Mouse (Mus musculus) liver, embryonic 16.5 days (tissue): ENCODE results near the gene Cdk16. TPM values are rescaled to one million over a fixed set of nuclear protein-coding genes. Genes with fewer than 3 reads are reported as not detected.

Experiments
- ATAC-seq: fragments of 200-750 bp; cut with Nextera tagmentation; 2 replicates; pipeline ENCODE4 v1.8.0; 2017; ENCODE audit warnings: low read depth, mild to moderate bottlenecking, moderate number of reproducible peaks, moderate library complexity
- H3K27ac ChIP-seq: fragments of 300-500 bp; sonication (generic); 2 replicates; pipeline ENCODE4 v1.5.1; 2014; ENCODE audit warnings: mild to moderate bottlenecking, low read length
- H3K27me3 ChIP-seq: fragments of 300-500 bp; sonication (generic); 2 replicates; pipeline ENCODE4 v1.6.1; 2014; ENCODE audit warnings: low read depth, low read length, mixed read lengths; ENCODE audit not compliant: control insufficient read depth, insufficient read depth
- H3K36me3 ChIP-seq: fragments of 300-500 bp; sonication (generic); 2 replicates; pipeline ENCODE4 v1.6.1; 2014; ENCODE audit warnings: mild to moderate bottlenecking; ENCODE audit not compliant: control insufficient read depth, insufficient read depth
- H3K4me1 ChIP-seq: fragments of 300-500 bp; sonication (generic); 2 replicates; pipeline ENCODE4 v1.6.1; 2014; ENCODE audit warnings: low read depth, low read length, mixed read lengths; ENCODE audit not compliant: control insufficient read depth
- H3K4me2 ChIP-seq: fragments of 300-500 bp; sonication (generic); 2 replicates; pipeline ENCODE4 v1.6.1; 2014; ENCODE audit warnings: low read depth, low read length, mixed read lengths
- H3K4me3 ChIP-seq: fragments of 300-500 bp; sonication (generic); 2 replicates; pipeline ENCODE4 v1.5.1; 2014; ENCODE audit warnings: low read depth, mild to moderate bottlenecking, low read length
- H3K9ac ChIP-seq: fragments of 300-500 bp; sonication (generic); 2 replicates; pipeline ENCODE4 v1.6.1; 2014; ENCODE audit warnings: low read depth, low read length
- H3K9me3 ChIP-seq: fragments of 300-500 bp; sonication (generic); replicated peaks from 2 replicates; pipeline ENCODE4 v1.6.1; 2016; ENCODE audit warnings: low read length; ENCODE audit not compliant: control insufficient read depth
- WGBS: fragments of 180-500 bp; shearing (Covaris S2); extraction: QIAGEN DNeasy Blood & Tissue Kit; methylation state at CpG from one replicate; pipeline ENCODE4 v1.1.7; 2014; ENCODE audit not compliant: insufficient replicate concordance; 5-methylcytosine and 5-hydroxymethylcytosine counted together
- polyA plus RNA-seq: library from polyadenylated mRNA; unstranded; fragments of >200 nt; fragmentation: Nextera tagmentation; extraction: Ambion mirVana; gene quantifications from 2 replicates; pipeline ENCODE4 v1.2.1, GENCODE M21; 2015

Gene Cdk16
- polyA plus RNA-seq, 1 experiment from 2014 or later = 29.1 TPM

DNA sequence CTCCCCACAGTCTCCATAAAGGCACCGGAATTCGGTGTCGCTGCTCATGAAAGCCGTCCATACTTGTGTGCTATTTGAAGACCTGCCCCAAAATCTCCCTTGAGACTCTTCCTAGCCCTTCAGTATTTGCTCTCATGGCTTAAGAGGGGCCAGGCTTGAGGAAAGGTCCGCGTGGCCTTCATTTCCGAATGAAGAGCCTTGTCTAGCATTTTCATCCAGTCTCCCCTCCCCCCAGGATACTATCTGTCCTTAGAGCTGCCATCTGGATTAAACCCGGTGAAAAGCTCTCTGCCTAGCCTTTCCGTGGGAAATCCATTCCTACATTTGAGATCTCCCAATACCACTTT, 24.3 kb upstream of the Cdk16 start:
- Histone ChIP-seq H3K36me3 (peaks cover under 1% of the 10 kb centered on the region; the same call in 1 of the 2 replicates), H3K4me2 (peak overlapping the region; percentile 63), H3K9ac (peak overlapping the region; percentile 80), H3K27me3 (no peaks in the 10 kb centered on the region), H3K4me1 (no peaks in the 10 kb centered on the region; the same call in 1 of the 2 replicates), H3K4me3 (peak overlapping the region; percentile 77), H3K9me3 (no peaks in the 10 kb centered on the region), H3K27ac (peak overlapping the region; percentile 59)
- WGBS = 20% methylated on average over 9 of the region's 9 CpGs
- peak; percentile 17; the same call in 1 of the 2 replicates for ATAC-seq

DNA sequence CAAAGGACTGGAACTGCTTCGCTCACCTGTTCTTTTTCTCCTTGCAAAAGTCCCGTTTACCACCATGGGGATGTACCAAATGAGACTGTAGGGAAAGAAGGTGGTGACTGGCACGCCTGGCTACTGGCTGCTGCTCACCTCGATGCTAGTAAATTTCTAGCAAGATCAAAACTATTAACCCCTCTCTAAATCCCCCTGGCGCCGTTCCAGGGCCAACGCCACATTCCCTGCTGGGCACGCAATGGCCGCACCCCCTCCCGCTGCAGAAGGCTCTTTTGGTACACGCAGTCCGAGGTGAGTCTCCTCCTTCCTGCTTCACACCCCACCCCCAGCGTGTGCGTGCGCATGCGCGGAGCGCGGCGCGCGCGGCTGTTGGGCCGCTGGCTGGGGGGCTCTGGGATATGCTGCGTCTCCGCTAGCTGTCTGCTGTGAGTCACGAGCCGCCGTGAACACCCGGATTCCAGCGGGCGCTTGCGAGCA, 354 bp downstream of the Cdk16 start:
- Histone ChIP-seq H3K4me1 (peaks cover 16% of the 10 kb centered on the region), H3K4me2 (peak overlapping the region; percentile 66), H3K27me3 (no peaks in the 10 kb centered on the region), H3K9me3 (no peaks in the 10 kb centered on the region), H3K36me3 (no peaks in the 10 kb centered on the region), H3K4me3 (peak overlapping the region; percentile 81), H3K9ac (peak overlapping the region; percentile 90), H3K27ac (peak overlapping the region; percentile 93)
- peak; percentile 91 for ATAC-seq
- WGBS = 12% methylated on average over 29 of the region's 33 CpGs

- 13% methylated on average over 6 of the region's 35 CpGs for WGBS
- Histone ChIP-seq H3K27ac (peak overlapping the region; percentile 93), H3K9me3 (no peaks in the 10 kb centered on the region), H3K9ac (peak overlapping the region; percentile 90), H3K36me3 (peaks cover 1% of the 10 kb centered on the region), H3K4me2 (peak overlapping the region; percentile 66), H3K27me3 (no peaks in the 10 kb centered on the region), H3K4me1 (peaks cover 16% of the 10 kb centered on the region), H3K4me3 (peak overlapping the region; percentile 81)
- peak; percentile 31 for ATAC-seq
Measured at GRCm38 (mm10) chrX:20688615-20689014, 861 bp downstream of the Cdk16 start.

- H3K9me3 ChIP-seq = no peaks in the 10 kb centered on the region
- H3K4me3 ChIP-seq = no peak overlapping the region
- peaks cover 15% of the 10 kb centered on the region for H3K4me1 ChIP-seq
- no peaks in the 10 kb centered on the region for H3K27me3 ChIP-seq
- no peak for ATAC-seq
- 56% methylated on average over 3 of the region's 3 CpGs for WGBS
- no peak overlapping the region for H3K4me2 ChIP-seq
- peaks cover 20% of the 10 kb centered on the region for H3K36me3 ChIP-seq
- no peak overlapping the region for H3K9ac ChIP-seq
- H3K27ac ChIP-seq = no peak overlapping the region
Measured at GRCm38 (mm10) chrX:20691566-20691965, 3.8 kb downstream of the Cdk16 start.

DNA sequence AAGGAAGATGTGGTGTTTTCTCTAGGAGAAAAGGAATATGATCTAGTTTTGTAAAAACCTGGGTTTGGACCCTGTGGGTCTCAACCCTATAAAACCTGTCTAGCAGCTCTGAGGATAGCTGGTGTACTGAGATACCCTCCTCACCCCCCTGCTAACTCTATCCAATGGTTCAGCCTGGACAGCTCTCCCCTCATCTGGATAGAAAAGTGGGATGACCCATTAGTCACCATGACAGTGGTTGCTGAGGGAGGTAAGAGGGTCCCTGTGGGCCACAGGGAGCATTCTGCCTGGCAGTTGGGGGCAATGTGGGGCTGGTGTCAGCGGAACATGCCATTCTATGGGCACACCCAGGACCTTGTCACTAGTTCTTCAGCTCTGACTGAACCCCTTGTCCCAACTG, 4.9 kb downstream of the Cdk16 start:
- Histone ChIP-seq H3K27ac (no peak overlapping the region), H3K9me3 (no peaks in the 10 kb centered on the region), H3K27me3 (no peaks in the 10 kb centered on the region), H3K9ac (no peak overlapping the region), H3K4me3 (no peak overlapping the region), H3K4me1 (peaks cover 9% of the 10 kb centered on the region; the same call in 1 of the 2 replicates), H3K36me3 (peaks cover 25% of the 10 kb centered on the region), H3K4me2 (no peak overlapping the region)
- ATAC-seq = no peak
- WGBS = 58% methylated on average over 1 of the region's 1 CpGs

DNA sequence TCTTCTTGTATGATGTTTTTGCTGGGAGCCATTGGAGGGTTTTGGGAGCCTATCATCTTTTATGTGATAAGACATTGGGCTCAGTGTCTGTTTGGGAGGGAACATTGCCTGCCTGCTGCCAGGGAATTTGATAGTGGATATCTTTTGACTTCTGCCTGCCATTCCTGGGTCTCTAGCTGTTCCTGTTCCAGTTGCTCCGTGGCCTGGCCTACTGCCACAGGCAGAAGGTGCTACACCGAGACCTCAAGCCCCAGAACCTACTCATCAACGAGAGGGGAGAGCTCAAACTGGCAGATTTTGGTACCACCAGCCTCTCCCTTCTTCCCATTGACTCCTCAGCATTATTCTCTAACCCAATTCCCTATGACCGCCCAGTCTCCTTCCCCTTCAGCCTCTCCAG, 8.1 kb downstream of the Cdk16 start:
- Histone ChIP-seq H3K36me3 (peaks cover 30% of the 10 kb centered on the region), H3K4me1 (no peaks in the 10 kb centered on the region), H3K4me3 (no peak overlapping the region), H3K9me3 (no peaks in the 10 kb centered on the region), H3K27me3 (no peaks in the 10 kb centered on the region), H3K9ac (no peak overlapping the region), H3K4me2 (no peak overlapping the region), H3K27ac (no peak overlapping the region)
- no peak for ATAC-seq
- WGBS = 69% methylated on average over 3 of the region's 4 CpGs

- no peaks in the 10 kb centered on the region for H3K27me3 ChIP-seq
- 23% methylated on average over 32 of the region's 32 CpGs for WGBS
- H3K4me1 ChIP-seq = peaks cover 4% of the 10 kb centered on the region; the same call in 1 of the 2 replicates
- H3K27ac ChIP-seq = peak within 1 kb of the TSS; percentile 83
- peak within 1 kb of the TSS; percentile 80 for H3K4me2 ChIP-seq
- no peaks in the 10 kb centered on the region for H3K9me3 ChIP-seq
- peak within 1 kb of the TSS; percentile 71 for H3K4me3 ChIP-seq
- peak; percentile 10; the same call in 1 of the 2 replicates for ATAC-seq
- peak within 1 kb of the TSS; percentile 69 for H3K9ac ChIP-seq
- peaks cover under 1% of the 10 kb centered on the region for H3K36me3 ChIP-seq
Measured at GRCm38 (mm10) chrX:20703741-20704290, 16.1 kb downstream of the Cdk16 start, which contains the start of gene Usp11. TSS of gene Usp11 (plus strand) at chrX:20703906.

- peaks cover 4% of the 10 kb centered on the region; the same call in 1 of the 2 replicates for H3K4me1 ChIP-seq
- no peaks in the 10 kb centered on the region for H3K36me3 ChIP-seq
- H3K27me3 ChIP-seq = no peaks in the 10 kb centered on the region
- 11% methylated on average over 32 of the region's 32 CpGs for WGBS
- H3K4me2 ChIP-seq = peak overlapping the region; percentile 80
- H3K9ac ChIP-seq = peak overlapping the region; percentile 69
- H3K9me3 ChIP-seq = no peaks in the 10 kb centered on the region
- ATAC-seq = peak; percentile 99
- H3K27ac ChIP-seq = peak overlapping the region; percentile 83
- H3K4me3 ChIP-seq = peak overlapping the region; percentile 71
Measured at GRCm38 (mm10) chrX:20704295-20705082, 16.7 kb downstream of the Cdk16 start.

DNA sequence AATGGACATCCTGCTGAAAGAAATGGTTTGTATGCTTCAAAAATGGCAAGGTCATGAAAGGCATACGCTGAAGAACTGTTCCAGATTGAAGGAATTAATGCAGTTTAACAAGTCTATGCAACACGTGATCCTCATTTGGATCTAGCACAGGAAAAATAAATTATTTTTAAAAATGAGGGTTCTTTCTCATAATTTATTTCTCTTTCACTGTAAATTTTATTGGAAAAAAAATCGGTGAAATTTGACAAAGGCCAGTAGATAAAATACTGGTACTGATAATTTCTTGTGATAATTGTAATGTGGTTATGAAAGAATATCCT, 17.3 kb downstream of the Cdk16 start:
- no peak for ATAC-seq
- Histone ChIP-seq H3K9me3 (no peaks in the 10 kb centered on the region), H3K36me3 (no peaks in the 10 kb centered on the region), H3K4me1 (peaks cover 4% of the 10 kb centered on the region; the same call in 1 of the 2 replicates), H3K4me2 (peak overlapping the region; percentile 28; the same call in 1 of the 2 replicates), H3K9ac (no peak overlapping the region), H3K27ac (no peak overlapping the region), H3K4me3 (no peak overlapping the region; the same call in 1 of the 2 replicates), H3K27me3 (no peaks in the 10 kb centered on the region)
- WGBS = 22% methylated on average over 3 of the region's 3 CpGs
